Mouse (Mus musculus): ENCODE measurements at regions not wholly inside any gene's neighbourhood (a gene's known extent, or its start where the extent isn't known, plus 50 kb on each side); places are given as distances from the start of the nearest gene placed in this dataset.

GRCm38 (mm10) chr1:41349798-41350758 is 544.7 kb downstream of the Tmem182 start:
- TF ChIP-seq CTCF (IDR thresholded peaks at IDR 0.05; ENCODE audit: low read depth) (no peak), EP300 (IDR thresholded peaks at IDR 0.05; ENCODE audit: low read depth) (no peak)

Data from heart, postnatal 0 days (tissue).